Mouse (Mus musculus) T-helper 1 cell (primary cell): ENCODE results near the gene Hal.

Experiments
- in situ Hi-C: fragments of 300-600 bp; cut with MboI, MseI; formaldehyde crosslinking; loops from one replicate; pipeline ENCODE4 v1.15.1; 2025; ENCODE audit warnings: high pct_unique_total_duplicates

Gene Hal

DNA sequence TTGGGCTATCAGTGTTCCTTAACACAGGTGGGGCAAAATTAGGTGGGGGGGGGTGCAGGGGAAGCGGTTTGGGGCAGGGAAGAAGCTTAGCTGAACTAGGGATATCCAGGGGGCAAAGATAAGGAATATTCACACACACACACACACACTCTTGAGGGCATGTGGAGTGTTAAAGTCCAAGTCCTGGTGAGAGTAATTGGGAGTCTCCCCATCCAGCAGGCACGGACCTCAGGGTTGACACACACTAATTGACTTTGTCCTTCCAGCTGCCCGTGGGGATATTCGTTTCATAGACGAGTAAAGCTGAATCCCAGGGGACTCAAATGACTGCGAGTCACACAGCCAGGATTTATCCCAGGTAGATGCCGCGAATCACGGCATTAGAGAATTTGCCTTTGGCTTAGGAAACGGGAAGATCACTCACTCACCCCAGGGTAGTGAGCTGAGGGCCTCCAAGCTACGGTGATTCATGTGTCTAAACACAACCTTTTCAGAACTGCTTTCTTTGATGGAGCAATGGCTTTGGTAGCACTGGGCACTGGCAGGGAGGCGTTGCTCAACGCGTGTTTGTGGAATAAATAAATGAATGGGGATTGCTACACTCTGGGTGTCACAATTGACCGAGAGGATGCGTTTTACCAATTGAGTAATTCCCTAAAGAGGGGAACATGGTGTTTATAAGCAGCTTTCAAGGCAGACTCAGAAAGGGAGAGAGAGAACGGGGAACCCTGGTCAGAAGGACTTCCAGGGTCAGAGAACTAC, at the start of gene Hal:
Gene Hal, plus strand, starts transcription at position 703 of the 762 bp plus-strand sequence.
- in situ Hi-C loops = no loop called here

DNA sequence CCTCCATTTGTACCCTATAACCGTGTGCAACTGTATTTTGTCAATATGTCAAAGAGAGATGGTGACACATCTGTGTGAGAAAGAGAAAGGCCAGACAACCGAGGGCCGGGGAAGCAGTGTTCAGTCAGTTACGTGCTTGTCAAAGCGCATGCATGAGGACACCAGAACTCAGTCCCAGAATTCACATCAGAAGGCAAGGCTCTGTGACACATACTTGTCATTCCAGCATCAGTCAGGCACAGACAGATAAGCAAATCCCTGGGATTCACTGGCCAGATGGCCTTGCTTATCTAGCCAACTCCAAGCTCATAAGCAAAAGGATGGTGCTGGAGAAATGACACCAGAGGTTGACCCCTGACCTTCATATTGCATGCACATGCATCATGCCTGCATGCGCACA, 47.1 kb upstream of the Hal start:
- in situ Hi-C loops = loop anchor here (10.0 kb wide), 1 partner anchor 583 kb away; no protein-coding TSS in a partner anchor

DNA sequence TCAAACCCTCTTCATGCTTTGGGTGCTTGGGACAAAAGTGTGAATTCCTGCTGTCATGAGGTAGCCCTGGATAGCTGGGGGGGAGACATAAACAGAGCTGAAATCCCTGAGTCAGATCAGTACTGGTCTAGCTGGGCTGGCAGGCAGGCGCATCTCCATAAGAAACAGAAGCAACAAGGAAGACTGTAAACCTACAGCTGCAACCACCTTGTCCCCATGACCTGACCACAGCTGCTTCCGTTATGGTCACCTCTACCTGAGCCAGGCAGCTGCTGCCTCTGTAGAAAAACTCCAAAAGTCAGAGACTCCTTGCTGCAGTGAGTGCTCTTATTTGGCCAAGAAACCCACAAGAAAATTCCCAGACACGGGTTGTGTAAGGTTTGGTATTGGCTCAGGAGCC, 46.4 kb upstream of the Hal start:
- in situ Hi-C loops = loop anchor here (10.0 kb wide), 1 partner anchor 583 kb away; no protein-coding TSS in a partner anchor

DNA sequence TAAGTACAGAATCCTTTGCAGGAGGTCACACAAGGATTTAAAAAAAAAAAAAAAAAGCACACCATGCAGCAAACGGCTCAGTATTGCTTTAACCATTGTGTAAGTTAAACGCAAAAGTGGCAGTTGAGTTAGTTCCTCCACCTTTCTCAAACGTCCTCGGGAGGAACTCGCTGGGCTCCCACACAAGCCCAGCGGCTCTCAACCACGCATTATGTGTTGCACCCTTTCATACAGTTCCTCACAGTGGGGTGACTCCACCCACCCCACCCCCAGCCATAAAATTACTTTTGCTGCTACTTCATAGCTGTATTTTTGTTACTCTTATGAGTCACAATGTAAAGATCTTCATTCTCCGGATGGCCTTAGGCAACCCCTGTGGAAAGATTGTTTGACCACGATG, 44.2 kb upstream of the Hal start:
- in situ Hi-C loops = loop anchor here (10.0 kb wide), 1 partner anchor 580 kb away; no protein-coding TSS in a partner anchor

DNA sequence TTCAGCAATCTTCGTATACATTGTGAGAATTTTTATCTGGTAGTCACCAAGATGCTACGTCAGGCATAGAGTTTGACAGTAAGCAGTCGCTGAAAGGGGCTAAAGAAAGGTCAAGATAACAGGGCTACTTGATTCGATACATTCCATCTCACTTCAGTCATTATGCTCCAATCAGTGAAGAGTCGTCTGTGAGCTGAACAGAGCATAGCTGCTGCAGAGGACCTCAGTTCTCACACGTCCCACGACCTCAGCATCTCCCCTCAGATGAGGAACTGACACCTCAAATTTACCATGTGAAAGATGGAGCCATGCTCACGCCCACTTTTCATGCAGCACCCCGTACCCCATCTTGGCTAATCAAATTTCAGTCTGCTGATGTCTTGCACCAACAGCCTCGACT, 41.2 kb upstream of the Hal start:
- in situ Hi-C loops = loop anchor here (10.0 kb wide), 1 partner anchor 577 kb away; no protein-coding TSS in a partner anchor

DNA sequence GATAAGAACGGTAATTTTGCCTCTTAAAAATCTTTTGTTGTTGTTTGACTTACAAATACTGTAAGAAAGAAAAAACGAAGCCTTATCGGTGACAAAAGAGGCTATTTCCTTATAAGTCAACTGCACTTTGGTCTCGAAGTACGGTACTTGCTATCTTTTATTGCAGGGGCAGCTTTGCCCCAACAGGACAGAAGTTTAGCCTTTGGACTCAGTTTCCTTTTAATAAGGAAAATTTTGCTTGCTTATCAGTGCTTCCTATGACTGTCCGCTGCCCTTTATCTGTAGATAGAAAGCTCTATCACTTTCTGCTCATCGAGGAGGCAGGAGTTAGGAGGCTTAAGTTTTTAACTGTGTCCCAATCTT, 33.9 kb upstream of the Hal start:
- in situ Hi-C loops = no loop called here

DNA sequence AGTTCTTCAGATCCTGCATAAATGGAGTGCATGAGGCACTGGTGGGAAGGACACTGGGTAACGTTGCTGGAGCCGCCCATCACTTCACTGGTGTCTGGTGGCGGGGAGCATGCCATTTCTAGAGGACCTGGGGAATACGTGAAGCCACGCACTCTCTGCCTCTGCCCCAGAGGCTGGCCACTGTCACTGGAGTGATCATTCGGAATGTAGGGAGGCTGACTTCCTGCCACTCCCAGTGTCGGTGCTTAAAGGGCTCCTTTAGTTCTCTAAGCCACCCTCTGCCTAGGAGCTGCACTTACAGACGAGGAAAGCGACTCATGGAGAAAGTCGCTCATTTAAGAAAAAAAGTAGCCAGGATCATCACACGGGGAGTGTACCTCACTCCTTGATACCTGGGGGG, 28.5 kb upstream of the Hal start:
- in situ Hi-C loops = no loop called here

DNA sequence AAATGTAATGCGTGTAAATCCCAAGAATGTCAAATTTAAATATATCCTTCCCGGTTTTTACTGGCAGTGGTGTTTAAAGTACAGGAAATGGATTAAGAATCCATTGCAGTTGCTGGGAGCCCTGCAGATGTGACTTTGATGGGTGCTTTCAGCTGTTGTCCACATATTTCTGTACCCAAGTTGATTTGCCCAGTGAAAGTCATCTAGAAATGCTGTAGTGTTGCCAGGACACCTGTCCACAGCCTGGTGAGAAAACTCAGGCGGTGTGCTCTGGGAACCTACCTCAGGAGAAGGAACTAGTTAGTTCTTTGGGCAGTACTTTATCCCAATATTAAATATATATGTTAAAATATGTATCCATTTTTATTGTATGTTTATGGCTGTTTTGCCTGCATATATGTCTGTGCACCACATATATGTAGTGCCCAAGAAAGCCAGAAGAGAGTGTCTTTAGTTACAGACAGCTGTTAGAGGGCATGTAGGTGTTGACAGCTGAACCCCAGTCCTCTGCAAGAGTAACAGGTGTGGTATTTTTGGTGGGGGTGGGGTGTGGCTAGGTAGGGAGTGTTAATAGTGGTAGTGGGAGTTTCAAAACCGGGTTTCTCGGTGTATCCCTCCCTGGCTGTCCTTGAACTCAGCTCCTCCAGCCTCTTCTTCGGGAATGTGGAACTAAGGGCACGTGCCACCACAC, 25.7 kb upstream of the Hal start:
- in situ Hi-C loops = no loop called here

DNA sequence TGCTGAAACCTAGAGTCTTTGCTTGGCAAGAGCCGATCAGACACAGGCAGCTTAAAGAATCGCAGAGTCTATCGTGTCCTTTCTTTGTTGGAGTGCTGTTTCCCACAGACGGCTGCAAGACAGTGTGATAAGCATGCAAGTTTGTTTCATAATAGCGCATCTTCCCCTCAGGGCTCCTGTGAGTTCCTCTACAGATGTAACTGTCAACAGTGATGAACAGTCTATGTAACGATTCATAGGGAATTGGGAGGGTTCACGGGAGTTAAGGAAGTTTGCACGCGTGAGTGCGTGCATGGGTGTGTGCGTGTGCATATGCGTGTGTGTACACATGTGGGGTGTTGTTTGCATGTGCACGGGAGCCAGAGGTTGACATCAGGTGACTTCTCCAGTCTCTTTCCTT, 25.0 kb upstream of the Hal start:
- in situ Hi-C loops = no loop called here

DNA sequence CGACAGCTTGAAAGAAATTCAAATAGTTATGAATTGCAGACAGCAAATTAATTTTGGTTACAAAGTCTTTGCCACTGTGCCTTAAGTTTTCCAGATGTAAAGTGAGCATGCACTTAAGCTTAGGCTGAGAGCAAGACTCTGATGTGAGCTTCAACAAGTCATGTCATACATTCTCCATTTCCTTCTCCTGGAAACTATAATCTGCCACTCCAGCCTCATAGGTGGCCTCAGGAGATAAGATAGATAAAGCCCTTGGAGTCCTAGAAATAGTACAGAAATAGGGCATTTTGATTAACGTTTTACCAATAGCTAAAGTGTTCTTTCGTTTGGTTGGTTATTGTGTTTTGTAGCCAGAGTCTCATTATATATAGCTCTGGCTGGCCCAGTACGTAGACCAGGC, 21.3 kb upstream of the Hal start:
- in situ Hi-C loops = no loop called here

DNA sequence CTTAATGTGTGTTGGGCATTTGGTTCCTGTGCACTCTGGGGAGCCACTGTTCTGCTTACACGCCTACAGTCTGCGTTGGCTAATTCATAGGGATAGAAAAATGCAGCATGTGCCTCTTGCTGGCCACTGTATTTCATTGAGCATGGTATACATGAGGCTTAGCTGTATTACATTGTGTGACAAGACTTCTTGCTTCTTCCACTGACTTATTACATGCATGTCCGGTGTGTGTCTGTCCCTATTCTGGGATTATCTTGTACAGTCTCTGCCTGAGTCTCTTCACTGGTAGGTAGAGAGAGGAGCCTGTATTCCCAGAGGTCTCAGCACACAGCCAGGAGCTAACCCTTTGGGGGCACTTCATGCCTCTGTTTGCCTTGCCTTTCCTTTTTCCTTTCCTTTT, 20.8 kb upstream of the Hal start:
- in situ Hi-C loops = no loop called here

DNA sequence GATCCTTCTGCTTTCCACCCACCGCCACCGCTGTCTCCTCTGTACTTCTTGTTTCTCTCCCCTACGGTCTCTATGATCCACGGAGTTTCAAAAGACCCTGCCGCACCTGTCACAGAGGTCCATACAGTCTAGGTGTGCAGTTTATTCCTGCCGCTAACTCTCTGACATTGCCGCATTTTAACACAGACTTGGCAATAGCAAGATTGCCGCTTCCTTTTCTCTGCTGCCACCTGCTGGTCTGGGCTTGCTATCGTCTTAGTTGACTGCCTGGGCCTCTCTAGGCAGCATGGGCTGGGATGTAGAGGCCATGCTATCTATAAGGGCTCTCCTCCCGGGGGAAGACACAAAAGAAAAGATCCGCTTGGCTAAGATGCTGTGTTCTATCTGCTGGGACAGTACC, 17.2 kb upstream of the Hal start:
- in situ Hi-C loops = loop anchor here (5.0 kb wide), 2 partner anchors 39 to 419 kb away; no protein-coding TSS in a partner anchor

DNA sequence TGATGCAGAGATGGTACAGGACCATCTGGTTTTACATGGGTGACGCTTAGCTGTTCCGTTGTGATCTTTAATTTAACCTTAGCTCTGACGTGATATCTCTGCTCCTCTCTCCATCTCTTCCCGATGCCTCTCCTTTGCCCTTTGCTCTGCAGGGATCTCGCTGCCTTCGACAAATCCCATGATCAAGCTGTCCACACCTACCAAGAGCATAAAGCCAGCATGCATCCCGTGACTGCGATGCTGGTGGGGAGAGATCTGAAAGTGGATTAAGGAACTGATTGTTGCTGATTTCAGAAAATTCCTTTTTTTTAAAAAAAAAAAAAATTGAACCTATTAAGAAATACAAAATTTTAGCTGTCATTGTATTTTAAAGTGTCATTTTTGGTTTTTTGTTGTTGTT, 4.1 kb upstream of the Hal start:
- in situ Hi-C loops = no loop called here

DNA sequence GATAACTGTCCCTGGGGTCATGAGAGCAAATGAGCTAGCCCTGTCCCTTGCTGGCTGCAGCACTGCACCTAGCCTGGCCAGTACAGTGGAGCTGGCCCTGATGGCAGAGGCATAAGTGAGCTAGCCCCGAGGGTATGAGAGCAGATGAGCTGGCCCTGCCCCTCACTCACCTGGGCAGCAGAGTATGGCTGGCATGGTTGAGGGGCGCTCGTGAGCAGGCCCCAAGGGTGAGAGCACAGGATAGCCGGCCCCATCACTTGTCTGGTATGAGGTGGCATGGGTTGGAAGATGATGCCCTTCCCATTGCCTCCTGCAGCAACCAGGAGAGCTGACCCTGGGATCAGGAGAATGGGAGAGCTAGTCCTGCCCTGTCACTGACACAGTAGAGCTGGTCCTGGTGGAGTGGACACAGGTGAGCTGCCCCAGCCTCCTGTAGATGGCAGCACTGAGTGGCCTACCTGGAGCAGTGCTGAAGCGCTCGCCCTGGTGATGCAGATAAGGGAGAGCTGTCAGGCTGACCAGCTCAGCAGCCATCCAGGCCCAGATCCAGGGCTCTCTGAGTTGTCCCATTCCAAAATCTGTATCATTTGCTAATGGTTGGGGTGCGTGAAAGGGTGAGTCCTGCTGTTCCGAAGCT, 3.4 kb upstream of the Hal start:
- in situ Hi-C loops = no loop called here

DNA sequence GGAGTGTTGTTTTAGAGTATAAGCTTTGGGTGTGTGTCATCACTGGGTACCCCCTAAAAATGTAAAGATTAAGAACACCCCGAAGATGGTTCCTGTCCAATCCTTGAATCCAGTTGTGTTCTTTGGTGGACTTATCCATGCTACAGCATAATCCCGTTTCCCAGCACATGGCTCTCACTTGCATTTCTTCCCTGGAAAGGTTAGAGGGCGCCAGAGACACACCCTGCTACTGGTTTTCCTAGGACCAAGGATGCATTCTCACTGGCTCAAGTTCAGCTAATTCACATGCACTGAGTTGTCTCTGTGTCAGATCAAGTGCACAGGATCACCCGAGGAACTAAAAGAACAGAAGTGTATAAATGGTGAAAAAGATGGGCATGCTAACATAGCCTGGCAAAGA, 1.9 kb upstream of the Hal start:
- in situ Hi-C loops = no loop called here

DNA sequence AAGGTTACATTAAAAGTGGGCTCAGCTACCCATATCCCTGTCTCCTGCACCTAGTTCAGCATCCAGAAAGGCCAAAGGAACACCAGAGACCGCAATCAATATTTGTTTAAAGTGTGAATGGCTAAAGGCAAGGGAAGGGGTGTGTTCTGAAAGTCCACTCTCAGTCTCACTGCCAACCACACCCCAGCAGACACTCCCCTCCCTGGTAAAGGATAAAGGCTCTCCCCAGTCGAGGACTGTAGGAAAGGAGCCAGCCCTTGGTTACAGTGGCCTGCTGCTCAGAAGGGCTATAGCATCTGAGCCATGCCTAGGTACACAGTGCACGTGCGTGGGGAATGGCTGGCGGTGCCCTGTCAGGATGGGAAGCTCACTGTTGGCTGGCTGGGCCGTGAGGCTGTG, 259 bp downstream of the Hal start:
- in situ Hi-C loops = no loop called here

DNA sequence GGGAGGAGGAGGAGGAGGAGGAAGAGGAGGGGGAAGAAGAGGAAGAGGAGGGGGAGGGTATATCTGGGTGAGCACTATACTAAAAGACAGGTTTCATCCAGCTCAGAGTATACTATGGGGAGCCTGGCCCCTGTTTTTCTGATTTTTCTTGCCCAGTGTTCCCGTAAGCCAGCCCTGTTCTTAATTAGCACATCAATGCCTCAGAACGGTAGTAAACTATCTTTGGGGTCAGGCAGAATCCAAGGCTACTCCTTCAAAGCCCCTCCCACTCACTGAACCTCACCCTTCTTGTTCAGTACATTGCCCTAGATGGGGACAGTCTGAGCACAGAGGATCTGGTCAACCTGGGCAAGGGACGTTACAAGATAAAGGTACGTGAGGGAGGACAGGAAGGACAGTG, 1.9 kb downstream of the Hal start:
- in situ Hi-C loops = no loop called here

DNA sequence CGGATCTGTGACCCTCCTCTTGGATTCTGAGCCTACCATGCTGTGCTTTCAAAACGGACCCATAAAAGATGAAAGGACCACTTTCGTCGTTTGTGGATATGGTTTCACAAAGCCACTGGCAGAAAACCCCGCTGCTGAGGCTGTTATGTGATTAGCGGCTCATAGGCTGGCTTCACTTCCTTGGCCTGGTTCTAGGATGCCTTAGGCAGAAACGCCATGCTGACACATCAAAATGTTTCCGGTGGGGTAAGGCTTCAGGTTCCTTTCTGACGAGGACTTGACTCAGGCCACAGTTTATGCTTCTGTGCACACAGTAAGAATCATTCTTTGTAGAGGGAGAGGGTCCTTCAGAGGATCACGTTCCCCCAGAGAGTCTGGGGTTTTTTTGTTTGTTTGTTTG, 12.3 kb downstream of the Hal start:
- in situ Hi-C loops = no loop called here

DNA sequence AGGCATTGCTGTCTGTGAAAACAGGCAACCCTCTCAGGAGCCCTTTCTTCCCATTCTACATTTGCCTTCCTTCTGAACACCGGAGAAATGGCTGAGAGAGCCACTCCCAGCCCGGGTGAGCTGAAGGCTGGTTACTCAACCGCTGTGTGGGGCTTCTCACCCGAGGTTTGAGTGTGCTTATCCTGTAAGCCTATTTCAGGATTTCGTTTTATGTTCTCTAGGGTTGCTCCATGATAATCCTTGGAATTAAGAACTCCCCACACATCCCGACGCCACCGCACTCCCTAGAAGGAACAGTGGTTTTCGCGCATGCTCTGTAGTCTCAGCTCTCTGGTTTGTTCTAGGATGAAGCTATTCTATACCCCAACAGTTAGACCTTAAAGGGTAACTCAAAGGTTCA, 12.8 kb downstream of the Hal start:
- in situ Hi-C loops = no loop called here

DNA sequence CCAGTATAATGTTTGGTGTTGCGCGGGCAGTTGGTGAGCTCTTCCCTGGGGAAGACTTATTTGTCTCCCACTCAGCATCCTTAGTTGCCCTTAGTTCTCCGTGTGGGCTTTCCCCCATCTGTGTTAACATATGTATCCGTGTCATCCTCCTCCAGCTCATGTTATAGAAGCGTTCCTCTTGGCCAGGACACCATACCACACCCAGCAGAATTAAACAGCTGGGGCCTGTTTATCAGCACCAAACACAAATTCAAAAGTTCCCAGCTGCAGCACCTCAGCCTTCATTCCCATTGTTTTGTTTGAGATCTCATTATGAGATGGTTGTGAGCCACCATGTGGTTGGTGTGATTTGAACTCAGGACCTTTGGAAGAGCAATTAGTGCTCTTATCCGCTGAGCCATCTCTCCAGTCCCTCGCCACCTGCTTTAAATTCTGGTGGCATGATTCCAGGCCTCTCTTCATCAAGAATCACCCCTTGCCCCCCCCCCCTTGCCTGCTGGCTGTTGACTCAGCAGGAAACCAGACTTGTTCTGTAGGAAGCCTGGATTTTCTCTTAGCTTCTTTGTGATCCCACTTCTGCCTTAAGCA, 19.9 kb downstream of the Hal start:
- in situ Hi-C loops = no loop called here

DNA sequence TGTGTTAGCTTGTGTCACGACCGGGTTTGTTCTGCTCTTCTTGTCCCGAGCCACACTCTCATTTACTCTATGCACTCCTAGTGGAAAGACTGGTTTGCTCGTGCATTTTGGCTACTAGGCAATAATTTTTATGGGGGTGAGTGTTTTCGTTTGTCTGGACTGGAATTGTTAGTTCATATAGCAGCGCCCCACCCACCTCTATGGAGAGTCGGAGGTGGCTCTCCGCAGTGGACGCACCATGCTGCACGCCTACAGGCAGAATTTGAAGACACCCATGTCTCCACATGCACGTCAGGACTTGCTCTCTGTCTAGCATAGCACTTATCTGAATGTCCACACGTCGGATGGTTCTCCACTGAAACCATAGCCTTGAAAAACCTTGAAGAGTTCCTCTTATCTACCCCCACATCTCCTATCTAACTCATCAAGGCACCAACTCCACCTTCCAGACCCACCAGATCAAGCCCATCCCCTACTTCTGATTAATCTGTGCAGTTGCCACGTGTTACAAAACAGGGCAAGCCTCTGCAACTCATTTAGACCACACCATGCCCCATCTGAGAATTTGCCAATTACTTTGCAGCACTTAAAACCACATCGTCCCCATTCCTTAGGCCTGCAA, 21.1 kb downstream of the Hal start:
- in situ Hi-C loops = no loop called here

DNA sequence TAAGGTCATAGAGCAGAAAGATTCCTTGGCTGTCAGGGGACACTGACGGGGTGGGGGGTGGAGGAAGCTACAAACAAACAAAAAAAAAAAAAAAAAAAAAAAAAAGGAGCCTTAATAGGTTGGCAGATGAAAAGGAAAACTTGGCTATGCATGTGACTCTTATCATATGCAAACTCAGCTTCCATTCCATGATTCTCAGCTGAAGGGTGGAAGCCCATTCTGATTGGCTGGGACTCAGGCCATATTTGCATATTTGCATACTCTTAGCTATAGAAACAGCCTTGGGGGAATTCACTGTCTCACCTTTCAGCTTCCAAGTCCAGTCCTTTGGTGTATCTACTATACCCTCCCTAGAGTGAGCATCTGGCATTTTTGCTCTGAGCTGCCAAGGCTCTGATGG, 26.9 kb downstream of the Hal start:
- in situ Hi-C loops = no loop called here
